30 mouse cellular contexts compared by ENCODE assay signal in genomic region chr16:25494153-25494552, GRCm38 (mm10).
"Had no signal": no experiment of that assay in that cellular context is flagged by ENCODE, and none has a peak within 500 bp of the region (broad histone marks: within the 10 kb centered on the region; RNA-seq: fewer than 3 reads in every experiment).

No protein-coding gene starts in this region.

- H3K27ac ChIP-seq: limb, embryonic 10.5 days; limb, embryonic 12.5 days; limb, embryonic 13.5 days; limb, embryonic 15.5 days; liver, embryonic 12.5 days; liver, embryonic 13.5 days; liver, embryonic 14.5 days; liver, embryonic 15.5 days; lung, embryonic 15.5 days; macrophage; midbrain, embryonic 10.5 days; midbrain, embryonic 12.5 days; midbrain, embryonic 13.5 days; midbrain, embryonic 15.5 days; neural tube, embryonic 12.5 days had no signal

- H3K9me3 ChIP-seq: limb, embryonic 10.5 days; limb, embryonic 12.5 days; limb, embryonic 13.5 days; limb, embryonic 15.5 days; liver, embryonic 12.5 days; liver, embryonic 13.5 days; liver, embryonic 15.5 days; lung, embryonic 15.5 days; megakaryocyte, embryonic 14.5 days; midbrain, embryonic 10.5 days; midbrain, embryonic 12.5 days; midbrain, embryonic 13.5 days; midbrain, embryonic 15.5 days; neural tube, embryonic 12.5 days had no signal

- H3K9ac ChIP-seq: limb, embryonic 12.5 days; limb, embryonic 13.5 days; limb, embryonic 15.5 days; liver, embryonic 12.5 days; liver, embryonic 13.5 days; liver, embryonic 14.5 days; liver, embryonic 15.5 days; liver, postnatal 0 days; lung, embryonic 14.5 days; lung, embryonic 15.5 days; midbrain, embryonic 12.5 days; midbrain, embryonic 13.5 days; midbrain, embryonic 15.5 days; neural tube, embryonic 12.5 days had no signal

- H3K4me2 ChIP-seq: limb, embryonic 12.5 days; limb, embryonic 13.5 days; limb, embryonic 15.5 days; liver, embryonic 11.5 days; liver, embryonic 12.5 days; liver, embryonic 13.5 days; liver, embryonic 15.5 days; lung, embryonic 14.5 days; lung, embryonic 15.5 days; midbrain, embryonic 11.5 days; midbrain, embryonic 12.5 days; midbrain, embryonic 13.5 days; midbrain, embryonic 15.5 days; neural tube, embryonic 12.5 days had no signal

- H3K36me3 ChIP-seq: limb, embryonic 10.5 days; limb, embryonic 12.5 days; limb, embryonic 13.5 days; limb, embryonic 15.5 days; liver, embryonic 12.5 days; liver, embryonic 13.5 days; liver, embryonic 15.5 days; lung, embryonic 15.5 days; midbrain, embryonic 10.5 days; midbrain, embryonic 12.5 days; midbrain, embryonic 13.5 days; midbrain, embryonic 15.5 days; neural tube, embryonic 12.5 days had no signal

- H3K4me1 ChIP-seq: limb, embryonic 10.5 days; limb, embryonic 12.5 days; limb, embryonic 13.5 days; limb, embryonic 15.5 days; liver, embryonic 12.5 days; liver, embryonic 13.5 days; liver, embryonic 15.5 days; lung, embryonic 15.5 days; megakaryocyte, embryonic 14.5 days; midbrain, embryonic 10.5 days; midbrain, embryonic 12.5 days; midbrain, embryonic 13.5 days; midbrain, embryonic 15.5 days; neural tube, embryonic 12.5 days had no signal

- H3K27me3 ChIP-seq: limb, embryonic 12.5 days; limb, embryonic 13.5 days; limb, embryonic 15.5 days; liver, embryonic 12.5 days; liver, embryonic 13.5 days; liver, embryonic 15.5 days; lung, embryonic 15.5 days; megakaryocyte, embryonic 14.5 days; midbrain, embryonic 12.5 days; midbrain, embryonic 13.5 days; midbrain, embryonic 15.5 days; neural tube, embryonic 12.5 days had no signal

- DNase-seq: left cerebral cortex, postnatal 4 days; liver; liver, embryonic 13.5 days; liver, postnatal 0 days; lung, adult 18-20 months; lung, adult 2 months; lung, embryonic 14.5 days; lung, postnatal 10 days; lung, postnatal 14 days; lung, postnatal 36 days; lung, postnatal 4 days; midbrain, embryonic 14.5 days had no signal

- H3K4me3 ChIP-seq: limb, embryonic 10.5 days; limb, embryonic 12.5 days; limb, embryonic 13.5 days; limb, embryonic 15.5 days; liver, embryonic 12.5 days; liver, embryonic 13.5 days; liver, embryonic 15.5 days; lung, embryonic 15.5 days; megakaryocyte, embryonic 14.5 days; midbrain, embryonic 10.5 days; midbrain, embryonic 12.5 days; midbrain, embryonic 13.5 days; midbrain, embryonic 15.5 days; myocyte; neural tube, embryonic 12.5 days had no signal
